Mouse (Mus musculus): ENCODE data around the gene Clint1.
"Not testable (repeated sequence)": the region's sequence is repeated elsewhere in the genome, so short reads cannot be mapped to it uniquely, and the experiment has no call there.

Gene Clint1

GRCm38 (mm10) chr11:45848253-45848652 lies 3.6 kb upstream of the Clint1 start:
- no peak for ATAC-seq (ENCODE audit: low TSS enrichment)

- ATAC-seq (ENCODE audit: low TSS enrichment), result no peak
These were observed 2.6 kb upstream of the Clint1 start for GRCm38 (mm10) chr11:45849203-45849602.

GRCm38 (mm10) chr11:45849859-45850258 lies 2.0 kb upstream of the Clint1 start:
- ATAC-seq (ENCODE audit: low TSS enrichment), result no peak

GRCm38 (mm10) chr11:45850317-45850716 lies 1.5 kb upstream of the Clint1 start:
- ATAC-seq (ENCODE audit: low TSS enrichment), result no peak

- ATAC-seq (ENCODE audit: low TSS enrichment), result peak; percentile 48
These were observed 508 bp downstream of the Clint1 start for GRCm38 (mm10) chr11:45852124-45852994.

- no peak for ATAC-seq (ENCODE audit: low TSS enrichment)
These were observed 1.1 kb downstream of the Clint1 start for GRCm38 (mm10) chr11:45852995-45853317.

- no peak for ATAC-seq (ENCODE audit: low TSS enrichment)
These were observed 2.1 kb downstream of the Clint1 start for GRCm38 (mm10) chr11:45853916-45854315.

- no peak for ATAC-seq (ENCODE audit: low TSS enrichment)
These were observed 2.5 kb downstream of the Clint1 start for GRCm38 (mm10) chr11:45854381-45854780.

GRCm38 (mm10) chr11:45855407-45856148 lies 3.7 kb downstream of the Clint1 start:
- no peak for ATAC-seq (ENCODE audit: low TSS enrichment)

- no peak for ATAC-seq (ENCODE audit: low TSS enrichment)
These were observed 4.3 kb downstream of the Clint1 start for GRCm38 (mm10) chr11:45856149-45856516.

GRCm38 (mm10) chr11:45861334-45861733 lies 9.5 kb downstream of the Clint1 start:
- ATAC-seq (ENCODE audit: low TSS enrichment), result no peak

- ATAC-seq (ENCODE audit: low TSS enrichment), result no peak
These were observed 12.6 kb downstream of the Clint1 start for GRCm38 (mm10) chr11:45864409-45864808.

GRCm38 (mm10) chr11:45865861-45866260 lies 14.0 kb downstream of the Clint1 start:
- ATAC-seq (ENCODE audit: low TSS enrichment), result no peak

- peak; percentile 89 for ATAC-seq (ENCODE audit: low TSS enrichment)
These were observed 14.7 kb downstream of the Clint1 start for GRCm38 (mm10) chr11:45866534-45866933.

GRCm38 (mm10) chr11:45873666-45874065 lies 21.8 kb downstream of the Clint1 start:
- no peak for ATAC-seq (ENCODE audit: low TSS enrichment)

- no peak for ATAC-seq (ENCODE audit: low TSS enrichment)
These were observed 22.4 kb downstream of the Clint1 start for GRCm38 (mm10) chr11:45874251-45874650.

GRCm38 (mm10) chr11:45875351-45875935 lies 23.6 kb downstream of the Clint1 start:
- ATAC-seq (ENCODE audit: low TSS enrichment), result no peak

- no peak for ATAC-seq (ENCODE audit: low TSS enrichment)
These were observed 24.2 kb downstream of the Clint1 start for GRCm38 (mm10) chr11:45876036-45876435.

GRCm38 (mm10) chr11:45879366-45879765 lies 27.5 kb downstream of the Clint1 start:
- not testable (repeated sequence) for ATAC-seq (ENCODE audit: low TSS enrichment)

- ATAC-seq (ENCODE audit: low TSS enrichment), result peak; percentile 69
These were observed 29.3 kb downstream of the Clint1 start for GRCm38 (mm10) chr11:45881026-45881682.

- ATAC-seq (ENCODE audit: low TSS enrichment), result no peak
These were observed 29.8 kb downstream of the Clint1 start for GRCm38 (mm10) chr11:45881683-45882068.

- no peak for ATAC-seq (ENCODE audit: low TSS enrichment)
These were observed 31.6 kb downstream of the Clint1 start for GRCm38 (mm10) chr11:45883270-45883931.

Data from frontal cortex, adult (tissue).